Mouse (Mus musculus) cerebellum, adult 11 months (tissue): Measurements from ENCODE around the gene Klf16.

ENCODE experiments used
- DNase-seq: peaks from one replicate; pipeline ENCODE4 v3.0.0; 2022

Klf16 gene

GRCm38 (mm10) chr10:80577195-80578130 is at the start of gene Klf16:
Klf16 (minus strand) TSS chr10:80577321.
- peak; percentile 90 for DNase-seq

GRCm38 (mm10) chr10:80625764-80626163 is 48.6 kb upstream of the Klf16 start:
- no peak for DNase-seq

DNA sequence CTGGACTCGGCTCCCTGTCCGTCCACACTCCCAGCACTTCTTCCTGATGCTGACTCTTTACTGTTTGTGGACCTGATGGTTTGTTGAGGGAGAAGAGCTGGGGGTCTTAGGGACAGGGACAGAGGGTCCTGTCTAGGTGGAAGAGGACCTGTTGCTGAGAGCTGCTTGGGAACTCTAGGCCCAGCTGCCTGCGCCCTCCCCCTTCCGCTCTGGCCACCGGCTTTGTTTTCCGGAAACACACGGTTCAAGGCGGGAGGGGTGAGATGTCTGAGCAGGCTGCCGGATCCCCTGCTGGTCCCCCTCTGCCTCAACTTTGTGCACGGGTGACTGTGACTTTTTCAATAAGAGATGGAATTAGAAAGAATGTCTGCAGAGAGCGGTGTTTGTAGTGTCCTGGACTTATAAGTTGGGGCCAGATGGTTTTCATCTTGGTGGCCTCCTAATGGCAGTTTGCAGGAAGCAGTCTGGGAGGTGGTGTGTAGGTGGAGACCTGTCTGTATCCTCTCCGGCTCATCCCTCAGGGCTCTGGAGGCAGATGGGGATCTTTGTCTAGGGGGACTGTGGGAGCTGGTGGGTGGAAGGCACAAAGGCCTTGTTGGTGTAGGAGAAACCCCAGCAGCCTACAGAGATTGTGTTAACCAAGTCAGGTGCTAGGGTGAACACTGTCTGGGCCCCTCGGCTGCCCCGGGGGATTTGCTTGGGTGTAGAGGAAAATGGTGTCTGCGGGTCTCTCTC is 46.5 kb upstream of the Klf16 start:
- no peak for DNase-seq

DNA sequence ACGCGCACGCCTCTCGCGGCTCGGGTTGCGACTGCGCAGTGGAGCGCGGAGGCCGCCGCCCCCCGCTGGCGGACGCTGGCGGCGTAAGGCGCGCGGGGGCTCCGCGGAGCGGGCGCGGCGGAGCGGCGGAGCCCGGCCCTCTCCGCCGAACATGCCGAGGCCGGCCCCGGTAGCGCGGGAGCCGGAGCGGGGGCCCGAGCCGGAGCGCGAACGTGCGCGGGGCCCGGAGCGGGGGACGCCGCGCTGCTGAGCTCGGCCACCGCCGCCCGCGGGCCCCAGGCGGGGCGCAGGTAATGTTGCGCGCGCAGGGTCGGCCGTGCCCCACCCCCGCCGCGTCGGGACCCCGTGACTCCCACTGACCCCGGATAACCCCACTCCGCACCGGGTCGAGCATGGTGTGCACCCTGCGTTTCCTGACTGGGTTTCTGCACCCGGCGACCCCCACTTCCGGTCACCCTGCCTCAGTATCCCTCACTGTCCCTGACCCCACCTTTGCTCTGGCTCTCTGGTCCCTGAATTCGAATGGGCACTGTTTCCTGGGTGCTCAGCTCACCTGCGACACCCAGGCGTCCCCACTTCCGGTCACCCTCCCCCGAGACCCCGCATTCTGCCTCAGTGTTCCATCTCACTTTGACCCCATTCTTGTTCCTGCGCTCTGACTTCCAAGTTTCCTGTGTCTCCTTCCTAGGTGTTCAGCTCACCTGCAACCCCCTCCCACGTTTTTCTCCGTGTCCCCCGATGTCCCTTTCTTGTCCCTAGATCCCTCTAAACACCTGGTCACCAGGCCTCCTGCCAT is 45.7 kb upstream of the Klf16 start, which contains the start of gene Csnk1g2:
Csnk1g2 (plus strand) TSS at position 178 of the 796 bp plus-strand sequence.
- peak; percentile 76 for DNase-seq

GRCm38 (mm10) chr10:80621940-80622660 is 45.0 kb upstream of the Klf16 start:
- peak; percentile 100 for DNase-seq

DNA sequence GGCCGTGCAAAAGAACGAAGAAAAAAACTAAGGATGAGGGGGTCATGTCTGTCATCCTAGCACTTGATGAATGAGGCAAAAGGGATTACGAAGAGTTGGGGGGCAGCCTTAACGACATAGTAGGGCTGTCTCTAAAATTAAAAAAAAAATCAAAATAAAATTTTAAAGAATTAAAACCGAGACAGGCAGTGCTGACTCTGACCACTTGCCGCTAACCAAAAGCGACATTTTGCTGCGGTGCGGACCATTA is 44.5 kb upstream of the Klf16 start:
- DNase-seq: no peak

GRCm38 (mm10) chr10:80620796-80621689 is 43.9 kb upstream of the Klf16 start:
- no peak for DNase-seq

GRCm38 (mm10) chr10:80620365-80620764 is 43.2 kb upstream of the Klf16 start:
- no peak for DNase-seq

DNA sequence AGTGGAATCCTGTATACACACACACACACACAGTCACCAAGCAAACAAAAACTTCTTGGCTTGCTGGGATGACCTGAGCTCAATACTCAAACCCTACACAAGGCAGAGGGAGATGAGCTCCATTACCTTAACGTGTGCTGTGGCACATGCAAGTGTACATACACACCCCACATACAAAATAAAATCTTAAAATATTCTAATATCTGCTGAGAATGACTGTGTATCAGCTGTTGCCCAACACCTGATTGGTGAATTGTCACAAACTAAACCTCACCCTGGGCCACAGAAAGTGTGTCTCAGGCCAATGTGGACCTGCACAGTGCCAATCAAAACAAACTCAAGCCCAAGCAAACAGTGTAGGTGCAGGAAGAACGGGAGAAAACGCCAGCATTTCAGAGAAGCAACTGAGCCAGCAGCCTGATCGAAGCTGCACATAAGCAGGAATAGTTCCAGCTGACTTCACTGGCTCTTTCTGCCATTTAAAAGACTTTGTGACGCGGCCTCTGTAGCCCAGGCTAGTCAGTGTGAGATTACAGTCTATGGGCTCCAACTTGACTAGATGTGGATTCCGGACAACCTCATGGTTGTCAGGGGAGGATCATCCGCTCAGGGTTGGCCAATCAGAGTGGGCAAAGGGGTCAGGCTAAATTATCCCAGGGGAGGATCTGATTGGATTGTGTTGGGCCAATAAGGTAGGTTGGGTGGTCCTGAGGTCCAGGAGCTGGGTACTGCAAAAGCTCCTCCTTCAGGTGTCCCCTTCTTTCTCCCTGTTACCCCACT is 42.5 kb upstream of the Klf16 start:
- DNase-seq: no peak

- no peak for DNase-seq
These were observed 41.1 kb upstream of the Klf16 start for GRCm38 (mm10) chr10:80618181-80618580.

GRCm38 (mm10) chr10:80614351-80614750 is 37.2 kb upstream of the Klf16 start:
- DNase-seq: no peak

- no peak for DNase-seq
These were observed 36.7 kb upstream of the Klf16 start for GRCm38 (mm10) chr10:80613821-80614220.

GRCm38 (mm10) chr10:80611905-80612304 is 34.8 kb upstream of the Klf16 start:
- no peak for DNase-seq

- peak; percentile 50 for DNase-seq
These were observed 33.9 kb upstream of the Klf16 start for GRCm38 (mm10) chr10:80611024-80611423.

- peak; percentile 87 for DNase-seq
These were observed 33.1 kb upstream of the Klf16 start for GRCm38 (mm10) chr10:80610116-80610785.

- peak; percentile 39 for DNase-seq
These were observed 32.3 kb upstream of the Klf16 start for GRCm38 (mm10) chr10:80609269-80609924.

GRCm38 (mm10) chr10:80608435-80608834 is 31.3 kb upstream of the Klf16 start:
- no peak for DNase-seq

- DNase-seq: no peak
These were observed 29.7 kb upstream of the Klf16 start for GRCm38 (mm10) chr10:80606737-80607350.

DNA sequence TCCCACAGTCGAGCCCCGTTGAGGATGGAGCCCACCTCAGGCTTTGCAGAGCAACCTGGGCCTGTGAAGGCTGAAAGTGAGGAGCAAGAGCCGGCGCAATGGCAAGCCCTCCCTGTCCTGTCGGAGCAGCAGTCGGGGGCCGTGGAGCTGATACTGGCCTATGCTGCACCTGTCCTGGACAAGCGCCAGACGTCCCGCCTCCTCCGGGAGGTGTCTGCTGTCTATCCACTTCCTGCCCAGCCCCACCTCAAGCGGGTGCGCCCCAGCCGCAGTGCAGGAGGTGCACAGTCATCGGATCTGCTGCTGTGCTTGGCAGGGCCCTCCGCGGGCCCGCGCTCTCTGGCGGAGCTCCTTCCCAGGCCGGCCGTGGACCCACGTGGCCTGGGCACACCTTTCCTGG is 29.2 kb upstream of the Klf16 start:
- no peak for DNase-seq
